Mouse (Mus musculus) urinary bladder, adult 2 months (tissue): ENCODE measurements around the gene Klra1. TPM values are rescaled to one million over a fixed set of nuclear protein-coding genes. Genes with fewer than 3 reads are reported as not detected.
"Not testable (repeated sequence)": the region's sequence is repeated elsewhere in the genome, so short reads cannot be mapped to it uniquely, and the experiment has no call there.

Experiments used
- DNase-seq: peaks from one replicate; pipeline ENCODE4 v3.0.0; 2022; ENCODE audit warnings: low spot score
- polyA plus RNA-seq: library from polyadenylated mRNA; depleted of rRNA; stranded (reverse); fragments of >200 nt; gene quantifications from 2 replicates; pipeline ENCODE4 v1.2.3, GENCODE M21; 2012; rRNA removed

Klra1 gene
- polyA plus RNA-seq, result 0.12 and 0.19 TPM in 2 replicates

DNA sequence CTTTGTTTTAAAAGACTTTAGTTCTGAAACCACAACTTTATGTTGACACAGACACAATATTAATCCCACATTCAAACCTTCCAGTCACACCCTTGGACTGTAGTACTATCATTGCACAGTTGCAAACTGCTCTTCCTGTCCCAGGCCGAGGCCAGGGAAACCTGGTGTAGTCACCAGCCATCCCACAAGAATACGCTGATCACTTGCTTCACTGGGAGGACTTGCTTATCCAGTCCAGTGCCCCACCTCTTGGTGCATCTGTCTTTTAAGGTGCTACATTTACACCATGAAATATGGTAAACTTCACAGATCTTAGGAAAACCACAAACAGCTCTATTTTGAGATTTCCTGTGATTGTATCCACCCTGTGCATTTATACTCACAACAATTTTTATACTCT is at the start of gene Klra1:
Gene Klra1, minus strand, starts transcription at position 125 of the 400 bp plus-strand sequence.
- DNase-seq, result no peak

DNA sequence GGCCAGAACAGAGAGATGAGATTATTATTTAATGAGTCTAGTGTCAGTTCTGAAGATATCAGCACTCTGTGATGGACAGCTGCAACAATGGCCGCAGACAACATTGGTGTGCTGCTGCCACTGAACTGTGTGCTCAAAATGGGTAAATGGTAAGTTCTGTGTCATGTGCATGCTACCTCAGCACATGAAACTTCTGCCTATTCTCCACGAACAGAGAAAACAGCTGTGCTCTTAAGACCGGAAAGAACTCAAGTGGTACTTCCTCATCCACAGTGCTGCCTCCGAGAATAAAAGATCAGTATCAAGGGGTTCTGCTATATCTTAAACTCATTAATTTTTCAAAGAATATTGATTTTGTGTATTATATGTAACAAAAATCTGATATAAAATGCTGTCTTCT is 42.8 kb upstream of the Klra1 start:
- no peak for DNase-seq

DNA sequence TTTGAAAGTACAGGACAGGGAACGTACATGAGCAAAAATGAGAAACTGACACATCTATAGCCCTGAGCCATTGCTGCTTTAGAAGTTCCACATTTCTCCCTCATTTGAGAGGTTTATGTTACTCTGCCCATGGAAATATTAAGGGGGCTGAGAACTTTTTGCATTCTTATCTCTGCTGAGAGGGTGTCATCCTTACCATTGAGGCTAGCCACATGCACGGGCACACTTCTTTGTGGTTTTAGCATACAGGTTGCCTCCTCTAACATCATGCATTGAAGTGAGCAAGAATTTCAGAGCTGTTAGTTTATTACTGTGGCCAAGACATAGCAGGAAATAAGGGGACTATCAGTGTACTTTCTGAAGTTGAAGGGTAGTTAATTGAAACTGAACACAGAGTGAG is 32.5 kb upstream of the Klra1 start:
- DNase-seq, result no peak

GRCm38 (mm10) chr6:130404882-130405281 is 18.2 kb upstream of the Klra1 start:
- DNase-seq, result no peak

DNA sequence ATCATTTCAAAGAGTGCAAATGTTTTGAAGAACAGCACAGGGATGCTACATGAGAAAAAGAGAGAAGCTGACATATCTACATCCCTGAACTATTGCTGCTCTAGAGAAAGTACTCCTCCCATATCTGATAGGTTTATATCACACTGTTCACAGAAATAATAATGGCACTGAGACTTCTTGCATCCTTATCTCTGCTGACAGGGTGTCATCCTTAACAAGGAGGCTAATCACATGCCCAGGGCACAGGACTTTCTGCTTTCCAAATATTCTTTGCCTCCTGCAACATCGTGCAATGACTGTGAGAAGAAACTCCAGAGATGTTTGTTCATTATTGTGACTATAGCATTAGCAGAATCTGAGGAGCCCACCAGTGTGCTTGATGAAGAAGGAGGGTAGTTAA is 871 bp downstream of the Klra1 start:
- no peak for DNase-seq

GRCm38 (mm10) chr6:130382375-130382774 is 4.3 kb downstream of the Klra1 start:
- no peak for DNase-seq

- not testable (repeated sequence) for DNase-seq
Measured at GRCm38 (mm10) chr6:130345381-130345780, 41.3 kb downstream of the Klra1 start.

- not testable (repeated sequence) for DNase-seq
Measured at GRCm38 (mm10) chr6:130341973-130342372, 44.7 kb downstream of the Klra1 start.

- DNase-seq, result no peak
Measured at GRCm38 (mm10) chr6:130337411-130337810, 49.3 kb downstream of the Klra1 start, which contains the start of gene Klra3. Gene Klra3, minus strand, starts transcription at chr6:130337574.

Other genes with a start within 250 kb of the Klra1 start
- gene Klra9, start 193.8 kb downstream of the Klra1 start, polyA plus RNA-seq, result 0.63 and 0.74 TPM in 2 replicates
- 1.2 TPM in 2 replicates for gene Klra7, start 153.6 kb downstream of the Klra1 start, polyA plus RNA-seq
- 0.12 and 0.15 TPM in 2 replicates for gene Klra10, start 104.9 kb downstream of the Klra1 start, polyA plus RNA-seq
- 0.22 and 0.26 TPM in 2 replicates for gene Klra3, start 49.3 kb downstream of the Klra1 start, polyA plus RNA-seq